Mouse (Mus musculus) liver, embryonic 14.5 days (tissue): ENCODE measurements around the gene Bco1.

Experiments used
- CTCF ChIP-seq: IDR thresholded peaks from 2 replicates; pipeline ENCODE4 v1.5.1; 2016; ENCODE audit warnings: antibody characterized with exemption, low read depth, control low read depth
- EP300 ChIP-seq: IDR thresholded peaks from 2 replicates; pipeline ENCODE4 v1.6.1; 2016; ENCODE audit warnings: antibody characterized with exemption, low read depth

GRCm38 (mm10) chr8:117082399-117082872 lies 13.2 kb upstream of the Bco1 start, which contains the start of gene Pkd1l2:
- no peak for TF ChIP-seq EP300
- TF ChIP-seq CTCF, result no peak
